Mouse (Mus musculus) midbrain, postnatal 0 days (tissue): Measurements from ENCODE around the gene Cpne7. TPM values are rescaled to one million over a fixed set of nuclear protein-coding genes. Genes with fewer than 3 reads are reported as not detected.

Experiments
- ATAC-seq: fragments of 200-750 bp; cut with Nextera tagmentation; 2 replicates; pipeline ENCODE4 v1.8.0; 2017; ENCODE audit warnings: moderate number of reproducible peaks, mild to moderate bottlenecking, moderate TSS enrichment, moderate library complexity; ENCODE audit not compliant: low FRiP score
- DNase-seq: peaks from one replicate; pipeline ENCODE4 v3.0.0-alpha.2; 2015; ENCODE audit warnings: low spot score
- H3K27ac ChIP-seq: fragments of 300-500 bp; sonication (generic); 2 replicates; pipeline ENCODE4 v1.5.1; 2014; ENCODE audit warnings: low read depth, mild to moderate bottlenecking, low read length, mixed read lengths
- H3K27me3 ChIP-seq: fragments of 300-500 bp; sonication (generic); 2 replicates; pipeline ENCODE4 v1.6.1; 2014; ENCODE audit warnings: low read length, control low read depth, mixed read lengths; ENCODE audit not compliant: insufficient read depth
- H3K36me3 ChIP-seq: fragments of 300-500 bp; sonication (generic); 2 replicates; pipeline ENCODE4 v1.6.1; 2014; ENCODE audit warnings: low read length, control low read depth, mixed read lengths; ENCODE audit not compliant: insufficient read depth
- H3K4me1 ChIP-seq: fragments of 300-500 bp; sonication (generic); 2 replicates; pipeline ENCODE4 v1.6.1; 2014; ENCODE audit warnings: mild to moderate bottlenecking, control low read depth, antibody characterized with exemption, low read length, mixed read lengths; ENCODE audit not compliant: insufficient read depth
- H3K4me2 ChIP-seq: fragments of 300-500 bp; sonication (generic); 2 replicates; pipeline ENCODE4 v1.6.1; 2014; ENCODE audit warnings: low read depth, mild to moderate bottlenecking, low read length, mixed read lengths; ENCODE audit not compliant: poor library complexity, severe bottlenecking
- H3K4me3 ChIP-seq: fragments of 300-500 bp; sonication (generic); 2 replicates; pipeline ENCODE4 v1.5.1; 2014; ENCODE audit warnings: low read depth, mild to moderate bottlenecking, low read length, moderate library complexity
- H3K9ac ChIP-seq: fragments of 300-500 bp; sonication (generic); replicated peaks from 2 replicates; pipeline ENCODE4 v1.6.1; 2014; ENCODE audit warnings: mild to moderate bottlenecking, low read length, moderate library complexity, mixed read lengths; ENCODE audit not compliant: poor library complexity, severe bottlenecking
- H3K9me3 ChIP-seq: fragments of 300-500 bp; sonication (generic); 2 replicates; pipeline ENCODE4 v1.6.1; 2016; ENCODE audit warnings: low read length, control low read depth
- CTCF ChIP-seq: IDR thresholded peaks from 2 replicates; pipeline ENCODE4 v1.5.1; 2016; ENCODE audit warnings: antibody characterized with exemption, mild to moderate bottlenecking
- WGBS: fragments of 180-500 bp; shearing (Covaris S2); extraction: QIAGEN DNeasy Blood & Tissue Kit; methylation state at CpG from one replicate; pipeline ENCODE4 v1.1.7; 2014; 5-methylcytosine and 5-hydroxymethylcytosine counted together
- polyA plus RNA-seq: library from polyadenylated mRNA; unstranded; fragments of >200 nt; fragmentation: Nextera tagmentation; extraction: Ambion mirVana; gene quantifications from 2 replicates; pipeline ENCODE4 v1.2.1, GENCODE M21; 2015
- total RNA-seq: library from RNA; depleted of rRNA; stranded (reverse); fragments of >200 nt; gene quantifications from 2 replicates; pipeline ENCODE4 v1.2.3, GENCODE M21; 2014; rRNA removed

Gene Cpne7
- total RNA-seq (29.2 and 33.0 TPM in 2 replicates), polyA plus RNA-seq (28.0 and 29.1 TPM in 2 replicates)

GRCm38 (mm10) chr8:123117127-123117731, at the start of gene Cpne7:
Gene Cpne7 (plus strand): TSS chr8:123117374.
- under 1% methylated on average over 39 of the region's 51 CpGs for WGBS
- peak; percentile 27; the same call in 1 of the 2 replicates for ATAC-seq
- peak within 1 kb of the TSS; percentile 87 for H3K4me2 ChIP-seq
- peaks cover 19% of the 10 kb centered on the region for H3K27me3 ChIP-seq
- H3K4me1 ChIP-seq = 0 out of 2 replicates have a peak, but pooled peaks cover 4% of the 10 kb centered on the region
- H3K9me3 ChIP-seq = no peaks in the 10 kb centered on the region
- peak within 1 kb of the TSS; percentile 61 for H3K9ac ChIP-seq
- no peak for TF ChIP-seq CTCF
- DNase-seq = no peak
- H3K27ac ChIP-seq = no peak within 1 kb of the TSS
- H3K36me3 ChIP-seq = no peaks in the 10 kb centered on the region
- peak within 1 kb of the TSS; percentile 51 for H3K4me3 ChIP-seq

- Histone ChIP-seq H3K27me3 (no peaks in the 10 kb centered on the region), H3K4me1 (peaks cover 4% of the 10 kb centered on the region; the same call in 1 of the 2 replicates), H3K36me3 (peaks cover 33% of the 10 kb centered on the region), H3K9me3 (no peaks in the 10 kb centered on the region), H3K4me3 (no peak overlapping the region), H3K9ac (no peak overlapping the region), H3K4me2 (no peak overlapping the region), H3K27ac (no peak overlapping the region)
- no peak for TF ChIP-seq CTCF
- WGBS = 68% methylated on average over 4 of the region's 4 CpGs
- DNase-seq (peak; percentile 37), ATAC-seq (no peak)
Observed at GRCm38 (mm10) chr8:123071176-123071575, 46.0 kb upstream of the Cpne7 start.

DNA sequence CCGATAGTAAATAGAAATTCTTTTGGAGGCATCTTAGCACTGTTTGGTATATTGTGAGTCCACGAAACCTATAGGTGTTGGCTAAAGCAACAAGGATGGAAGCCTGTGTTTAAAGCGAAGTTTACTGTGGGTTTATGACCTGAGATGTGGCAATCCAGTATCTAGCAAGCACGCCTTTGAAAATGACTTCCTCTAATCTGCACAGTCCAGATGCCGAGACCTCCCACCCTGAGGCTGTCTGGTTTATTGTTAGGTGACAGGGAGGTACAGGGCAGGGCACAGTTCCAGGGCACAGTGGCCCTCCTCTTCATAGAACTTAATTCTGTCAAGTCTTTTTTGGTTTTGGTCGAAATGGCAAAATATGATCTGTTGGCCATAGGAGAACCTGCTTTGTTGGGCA, 40.0 kb upstream of the Cpne7 start:
- Histone ChIP-seq H3K36me3 (peaks cover 72% of the 10 kb centered on the region), H3K4me2 (no peak overlapping the region), H3K9ac (no peak overlapping the region), H3K4me1 (no peaks in the 10 kb centered on the region), H3K9me3 (no peaks in the 10 kb centered on the region), H3K27ac (no peak overlapping the region), H3K27me3 (no peaks in the 10 kb centered on the region), H3K4me3 (no peak overlapping the region)
- 90% methylated on average over 6 of the region's 6 CpGs for WGBS
- ATAC-seq (no peak), DNase-seq (no peak)
- TF ChIP-seq CTCF = no peak

GRCm38 (mm10) chr8:123082993-123083392, 34.2 kb upstream of the Cpne7 start:
- Histone ChIP-seq H3K27me3 (no peaks in the 10 kb centered on the region), H3K4me3 (no peak overlapping the region), H3K4me2 (no peak overlapping the region), H3K27ac (no peak overlapping the region), H3K9me3 (no peaks in the 10 kb centered on the region), H3K4me1 (no peaks in the 10 kb centered on the region), H3K9ac (no peak overlapping the region), H3K36me3 (peaks cover 75% of the 10 kb centered on the region)
- TF ChIP-seq CTCF = no peak
- DNase-seq (no peak), ATAC-seq (no peak)
- WGBS = 72% methylated on average over 6 of the region's 6 CpGs

DNA sequence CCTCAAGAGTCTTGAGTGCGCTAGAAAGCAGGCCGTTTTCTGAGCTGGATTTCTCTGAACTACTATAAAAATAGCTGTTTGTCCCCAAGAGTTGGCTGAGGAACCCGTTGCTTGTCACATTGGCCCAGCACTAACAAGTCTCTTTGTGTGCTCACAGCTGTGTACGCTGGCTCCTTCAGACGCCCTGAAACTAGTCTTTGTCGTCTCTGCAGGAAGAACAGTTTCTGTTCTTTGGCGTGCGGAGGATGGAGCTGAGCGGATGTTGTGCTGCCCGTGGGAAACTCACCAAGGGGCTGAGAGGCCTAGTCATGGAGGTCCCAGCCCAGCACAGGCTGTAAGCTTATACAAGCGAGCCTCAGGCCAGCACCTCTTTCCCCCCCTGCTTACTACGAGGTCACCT, 33.6 kb upstream of the Cpne7 start:
- Histone ChIP-seq H3K36me3 (peaks cover 76% of the 10 kb centered on the region), H3K4me1 (no peaks in the 10 kb centered on the region), H3K9me3 (no peaks in the 10 kb centered on the region), H3K27ac (no peak overlapping the region), H3K27me3 (no peaks in the 10 kb centered on the region), H3K9ac (no peak overlapping the region), H3K4me2 (no peak overlapping the region), H3K4me3 (no peak overlapping the region)
- no peak for TF ChIP-seq CTCF
- ATAC-seq (no peak), DNase-seq (peak; percentile 59)
- 88% methylated on average over 12 of the region's 12 CpGs for WGBS

- Histone ChIP-seq H3K27ac (no peak overlapping the region), H3K27me3 (no peaks in the 10 kb centered on the region), H3K4me1 (no peaks in the 10 kb centered on the region), H3K9ac (no peak overlapping the region), H3K36me3 (peaks cover 82% of the 10 kb centered on the region), H3K9me3 (no peaks in the 10 kb centered on the region), H3K4me3 (no peak overlapping the region), H3K4me2 (no peak overlapping the region)
- no peak for TF ChIP-seq CTCF
- no peak for DNase-seq
- ATAC-seq = no peak
- 89% methylated on average over 9 of the region's 9 CpGs for WGBS
Observed at GRCm38 (mm10) chr8:123087289-123087688, 29.9 kb upstream of the Cpne7 start.
